Mouse (Mus musculus) neural tube, embryonic 14.5 days (tissue): ENCODE results near the gene Rfc1. TPM values are rescaled to one million over a fixed set of nuclear protein-coding genes. Genes with fewer than 3 reads are reported as not detected.

Experiments
- ATAC-seq: fragments of 200-750 bp; cut with Nextera tagmentation; 2 replicates; pipeline ENCODE4 v1.8.0; 2017; ENCODE audit warnings: low read depth, mild to moderate bottlenecking, moderate TSS enrichment, moderate library complexity
- H3K27ac ChIP-seq: fragments of 300-500 bp; sonication (generic); 2 replicates; pipeline ENCODE4 v1.5.1; 2014; ENCODE audit warnings: low read depth, mild to moderate bottlenecking, control low read depth, low read length, moderate library complexity, mixed read lengths
- H3K27me3 ChIP-seq: fragments of 300-500 bp; sonication (generic); 2 replicates; pipeline ENCODE4 v1.6.1; 2014; ENCODE audit warnings: low read length; ENCODE audit not compliant: control insufficient read depth, insufficient read depth
- H3K36me3 ChIP-seq: fragments of 300-500 bp; sonication (generic); 2 replicates; pipeline ENCODE4 v1.6.1; 2014; ENCODE audit warnings: low read length, mixed read lengths; ENCODE audit not compliant: control insufficient read depth, insufficient read depth
- H3K4me1 ChIP-seq: fragments of 300-500 bp; sonication (generic); 2 replicates; pipeline ENCODE4 v1.6.1; 2014; ENCODE audit warnings: low read length; ENCODE audit not compliant: control insufficient read depth, insufficient read depth
- H3K4me2 ChIP-seq: fragments of 300-500 bp; sonication (generic); 2 replicates; pipeline ENCODE4 v1.6.1; 2014; ENCODE audit warnings: mild to moderate bottlenecking, low read depth, low read length, control low read depth
- H3K4me3 ChIP-seq: fragments of 300-500 bp; sonication (generic); 2 replicates; pipeline ENCODE4 v1.5.1; 2014; ENCODE audit warnings: low read depth, low read length, control low read depth, mixed read lengths
- H3K9ac ChIP-seq: fragments of 300-500 bp; sonication (generic); replicated peaks from 2 replicates; pipeline ENCODE4 v1.6.1; 2014; ENCODE audit warnings: low read depth, mild to moderate bottlenecking, control low read depth, low read length, mixed read lengths
- H3K9me3 ChIP-seq: fragments of 300-500 bp; sonication (generic); 2 replicates; pipeline ENCODE4 v1.6.1; 2016; ENCODE audit warnings: low read length; ENCODE audit not compliant: control insufficient read depth
- WGBS: fragments of 180-500 bp; shearing (Covaris S2); extraction: QIAGEN DNeasy Blood & Tissue Kit; methylation state at CpG from one replicate; pipeline ENCODE4 v1.1.7; 2014; 5-methylcytosine and 5-hydroxymethylcytosine counted together
- polyA plus RNA-seq: library from polyadenylated mRNA; unstranded; fragments of >200 nt; fragmentation: Nextera tagmentation; extraction: Ambion mirVana; gene quantifications from 2 replicates; pipeline ENCODE4 v1.2.1, GENCODE M21; 2014

The Rfc1 gene
- polyA plus RNA-seq = 26.5 and 31.7 TPM in 2 replicates

DNA sequence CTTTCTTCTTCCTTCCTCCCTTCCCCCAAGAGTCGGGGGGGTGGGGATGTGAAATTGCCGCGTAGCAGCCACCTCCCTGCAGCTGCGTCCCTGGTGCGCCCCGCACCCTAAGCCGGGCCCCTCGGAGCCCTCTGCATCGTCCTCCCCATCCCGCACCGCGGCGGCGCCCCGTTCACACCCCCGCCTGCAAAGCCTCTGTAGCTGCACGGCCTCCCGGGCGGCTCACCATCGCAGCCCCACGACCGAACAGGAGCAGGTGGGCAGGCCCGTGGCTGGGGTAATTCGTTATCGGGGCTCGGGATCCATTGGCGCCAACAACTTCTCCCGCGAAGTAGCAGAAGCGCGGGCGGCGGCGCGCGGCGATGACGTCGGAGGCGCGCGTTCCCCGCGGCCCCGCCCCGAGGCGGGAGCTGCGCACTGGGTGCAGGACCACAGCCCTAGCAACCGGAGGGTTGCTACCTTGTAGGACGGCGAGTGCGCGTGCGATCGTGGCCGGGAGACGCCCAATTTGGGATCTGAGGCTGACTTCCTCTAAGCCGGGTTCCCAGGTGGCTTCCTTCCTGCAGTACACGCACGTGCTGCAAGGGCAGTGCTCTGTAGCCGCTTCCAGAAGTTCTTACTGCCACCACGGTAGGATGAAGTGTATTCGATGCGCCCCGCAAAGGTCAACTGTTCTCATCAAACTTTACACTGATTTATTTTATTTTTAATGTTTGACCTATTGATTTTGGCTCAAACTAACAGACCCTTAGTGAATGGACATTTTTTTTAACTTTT, at the start of gene Rfc1:
Rfc1 (minus strand) TSS at position 373 of the 777 bp plus-strand sequence.
- ATAC-seq = peak; percentile 99
- WGBS = under 1% methylated on average over 65 of the region's 65 CpGs
- Histone ChIP-seq H3K4me1 (peaks cover 4% of the 10 kb centered on the region; the same call in 1 of the 2 replicates), H3K4me3 (peak within 1 kb of the TSS; percentile 88), H3K9me3 (no peaks in the 10 kb centered on the region), H3K9ac (peak within 1 kb of the TSS; percentile 70), H3K36me3 (no peaks in the 10 kb centered on the region), H3K27me3 (no peaks in the 10 kb centered on the region), H3K4me2 (peak within 1 kb of the TSS; percentile 76), H3K27ac (peak within 1 kb of the TSS; percentile 66)

DNA sequence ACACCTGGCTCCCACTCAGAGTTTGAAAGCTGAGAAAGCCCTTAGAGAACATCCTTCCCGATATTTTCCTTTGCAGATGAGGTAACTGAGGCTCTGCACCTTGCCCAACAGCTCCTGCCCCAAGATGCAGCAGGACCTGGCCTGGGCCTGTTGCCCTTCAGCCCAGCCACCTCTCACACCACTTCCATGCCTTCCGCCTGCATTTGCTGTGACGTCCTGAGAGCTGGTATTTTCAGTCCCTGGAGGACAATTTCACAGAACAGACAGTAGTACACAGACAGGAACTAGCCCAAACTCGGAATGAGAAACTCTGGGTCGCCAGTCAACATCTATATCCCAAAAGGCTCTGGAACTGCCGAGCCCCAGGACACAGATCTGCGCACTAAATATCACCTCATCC, 39.3 kb upstream of the Rfc1 start:
- H3K4me1 ChIP-seq = no peaks in the 10 kb centered on the region
- no peak overlapping the region for H3K4me3 ChIP-seq
- ATAC-seq = no peak
- 82% methylated on average over 7 of the region's 7 CpGs for WGBS
- H3K9me3 ChIP-seq = no peaks in the 10 kb centered on the region
- no peaks in the 10 kb centered on the region for H3K36me3 ChIP-seq
- H3K4me2 ChIP-seq = no peak overlapping the region
- H3K27me3 ChIP-seq = no peaks in the 10 kb centered on the region
- H3K27ac ChIP-seq = no peak overlapping the region
- H3K9ac ChIP-seq = no peak overlapping the region

DNA sequence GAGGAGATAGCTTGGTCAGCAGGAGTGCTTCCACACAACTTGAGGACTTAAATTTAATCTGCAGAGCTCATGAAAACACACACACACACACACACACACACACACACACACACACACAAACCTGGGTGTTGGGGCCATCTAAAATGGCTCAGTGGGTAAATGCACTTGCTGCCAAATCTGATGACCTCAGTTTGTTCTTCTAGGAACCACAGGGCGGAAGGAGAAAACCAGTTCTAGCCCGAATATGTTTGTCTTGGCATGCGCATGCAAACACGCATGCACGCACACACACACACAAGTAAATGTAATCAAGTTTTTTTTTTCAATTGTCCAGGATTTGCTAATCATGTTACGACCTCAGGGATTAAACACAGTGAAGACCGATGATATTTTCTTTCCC, 36.1 kb upstream of the Rfc1 start:
- H3K36me3 ChIP-seq = no peaks in the 10 kb centered on the region
- no peak overlapping the region for H3K9ac ChIP-seq
- H3K27ac ChIP-seq = no peak overlapping the region
- WGBS = 96% methylated on average over 7 of the region's 7 CpGs
- ATAC-seq = no peak
- no peak overlapping the region for H3K4me2 ChIP-seq
- H3K9me3 ChIP-seq = no peaks in the 10 kb centered on the region
- H3K4me3 ChIP-seq = no peak overlapping the region
- H3K27me3 ChIP-seq = no peaks in the 10 kb centered on the region
- H3K4me1 ChIP-seq = no peaks in the 10 kb centered on the region

DNA sequence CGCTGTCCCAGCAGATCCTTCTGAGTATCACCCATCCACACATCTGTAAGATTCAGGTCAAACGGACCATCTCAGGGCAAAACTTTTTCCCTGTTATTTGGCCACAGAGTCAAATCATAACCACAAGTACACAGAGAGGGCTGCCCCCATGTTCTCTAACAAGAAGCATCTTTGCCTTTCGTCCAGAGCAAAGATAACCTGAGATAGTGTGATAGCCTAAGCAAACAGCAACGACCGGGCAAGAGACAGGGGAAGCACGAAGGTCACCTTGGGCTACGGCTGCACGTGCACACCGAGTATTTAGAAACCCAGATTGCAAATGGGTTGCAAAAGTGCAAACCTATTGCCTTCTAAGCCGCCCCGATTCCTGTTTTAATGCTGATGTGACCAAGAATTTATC, 32.4 kb upstream of the Rfc1 start:
- Histone ChIP-seq H3K4me2 (no peak overlapping the region), H3K9ac (no peak overlapping the region), H3K4me1 (no peaks in the 10 kb centered on the region), H3K4me3 (no peak overlapping the region), H3K36me3 (no peaks in the 10 kb centered on the region), H3K27ac (no peak overlapping the region), H3K27me3 (no peaks in the 10 kb centered on the region), H3K9me3 (no peaks in the 10 kb centered on the region)
- no peak for ATAC-seq
- WGBS = 95% methylated on average over 11 of the region's 11 CpGs

DNA sequence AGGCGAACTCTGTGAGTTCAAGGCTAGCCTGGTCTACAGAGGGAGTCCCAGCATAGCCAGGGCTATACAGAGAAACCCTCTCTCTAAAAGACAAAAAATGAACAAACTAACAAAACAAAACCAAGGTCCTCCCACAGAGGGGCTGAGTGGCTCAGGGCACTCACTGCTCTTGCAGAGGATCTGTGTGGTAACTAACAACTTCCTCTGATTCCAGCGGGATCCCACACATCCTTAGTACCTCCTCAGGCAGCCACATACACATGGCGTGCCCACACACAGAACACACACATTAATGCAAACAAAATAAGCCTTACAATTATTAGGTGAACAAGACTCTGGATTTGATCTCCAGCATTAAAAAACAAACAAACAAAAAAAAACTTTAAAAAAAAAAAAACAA, 22.3 kb upstream of the Rfc1 start:
- no peak for ATAC-seq
- Histone ChIP-seq H3K4me3 (no peak overlapping the region), H3K4me2 (no peak overlapping the region), H3K27me3 (no peaks in the 10 kb centered on the region), H3K9ac (no peak overlapping the region), H3K36me3 (no peaks in the 10 kb centered on the region), H3K4me1 (no peaks in the 10 kb centered on the region), H3K9me3 (no peaks in the 10 kb centered on the region), H3K27ac (no peak overlapping the region)
- 88% methylated on average over 3 of the region's 3 CpGs for WGBS

DNA sequence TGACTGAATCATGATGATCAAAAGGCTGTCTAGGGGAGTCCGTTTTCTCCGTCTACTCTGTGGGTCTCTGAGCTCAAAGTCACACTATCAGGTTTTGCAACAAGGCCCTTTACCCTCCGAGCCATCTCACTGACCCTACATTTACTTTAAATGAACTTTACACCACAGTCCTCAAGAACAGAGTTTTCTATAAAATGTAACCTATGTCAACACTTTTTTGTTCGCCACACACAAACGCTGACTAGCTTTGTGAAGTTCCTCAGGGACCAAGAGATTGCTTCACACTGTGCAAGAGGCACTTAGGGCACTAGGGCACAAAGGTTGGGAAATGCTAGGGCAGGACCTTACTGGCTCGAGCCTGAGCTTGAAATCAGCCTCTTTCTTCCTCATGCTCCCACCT, 21.4 kb upstream of the Rfc1 start:
- Histone ChIP-seq H3K9me3 (no peaks in the 10 kb centered on the region), H3K4me1 (no peaks in the 10 kb centered on the region), H3K9ac (no peak overlapping the region), H3K27ac (no peak overlapping the region), H3K4me3 (no peak overlapping the region), H3K4me2 (no peak overlapping the region), H3K36me3 (no peaks in the 10 kb centered on the region), H3K27me3 (no peaks in the 10 kb centered on the region)
- no peak for ATAC-seq
- WGBS = 85% methylated on average over 6 of the region's 6 CpGs

DNA sequence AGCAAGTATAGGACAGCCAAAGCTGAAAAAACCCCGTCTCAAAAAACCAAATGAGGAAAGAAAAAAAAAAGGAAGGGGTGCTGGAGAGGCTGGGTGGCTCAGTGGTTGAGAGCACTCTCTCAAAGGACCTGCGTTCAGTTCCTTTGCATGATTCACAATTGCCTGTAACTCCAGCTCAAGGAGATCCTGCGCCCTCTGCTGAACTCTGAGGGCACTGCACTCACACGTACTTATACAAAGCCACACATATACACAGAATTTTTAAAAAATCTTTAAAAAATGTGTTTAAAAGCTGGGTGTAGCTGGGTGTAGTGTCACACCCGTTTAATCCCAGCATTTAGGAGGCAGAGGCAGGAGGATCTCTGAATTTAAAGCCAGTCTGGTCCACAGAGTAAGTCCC, 19.5 kb upstream of the Rfc1 start:
- ATAC-seq = no peak
- Histone ChIP-seq H3K4me2 (no peak overlapping the region), H3K36me3 (no peaks in the 10 kb centered on the region), H3K27me3 (no peaks in the 10 kb centered on the region), H3K9me3 (no peaks in the 10 kb centered on the region), H3K27ac (no peak overlapping the region), H3K4me3 (no peak overlapping the region), H3K4me1 (no peaks in the 10 kb centered on the region), H3K9ac (no peak overlapping the region)
- WGBS = 85% methylated on average over 5 of the region's 5 CpGs

DNA sequence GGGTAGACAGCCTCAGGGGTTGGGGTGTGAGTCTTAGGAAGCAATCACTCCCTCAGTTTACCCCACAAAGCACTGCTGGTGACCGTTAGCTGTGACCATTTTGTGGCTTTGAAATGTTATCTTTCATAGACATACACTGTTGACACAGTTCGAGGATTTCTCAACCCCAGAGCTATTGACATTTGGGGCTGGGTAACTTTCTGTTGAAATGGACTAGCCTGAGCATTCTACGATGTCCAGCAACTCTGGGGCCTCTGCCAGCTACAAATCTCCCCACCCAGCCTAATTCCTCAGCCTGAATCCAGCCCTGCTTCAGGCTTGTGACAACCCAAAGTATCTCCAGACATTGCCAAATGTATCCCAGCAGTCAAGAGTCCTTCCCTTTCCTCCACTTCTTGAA, 18.6 kb upstream of the Rfc1 start:
- Histone ChIP-seq H3K4me2 (no peak overlapping the region), H3K4me3 (no peak overlapping the region), H3K9me3 (no peaks in the 10 kb centered on the region), H3K27ac (no peak overlapping the region), H3K4me1 (no peaks in the 10 kb centered on the region), H3K9ac (no peak overlapping the region), H3K27me3 (no peaks in the 10 kb centered on the region), H3K36me3 (no peaks in the 10 kb centered on the region)
- 81% methylated on average over 3 of the region's 3 CpGs for WGBS
- ATAC-seq = no peak

DNA sequence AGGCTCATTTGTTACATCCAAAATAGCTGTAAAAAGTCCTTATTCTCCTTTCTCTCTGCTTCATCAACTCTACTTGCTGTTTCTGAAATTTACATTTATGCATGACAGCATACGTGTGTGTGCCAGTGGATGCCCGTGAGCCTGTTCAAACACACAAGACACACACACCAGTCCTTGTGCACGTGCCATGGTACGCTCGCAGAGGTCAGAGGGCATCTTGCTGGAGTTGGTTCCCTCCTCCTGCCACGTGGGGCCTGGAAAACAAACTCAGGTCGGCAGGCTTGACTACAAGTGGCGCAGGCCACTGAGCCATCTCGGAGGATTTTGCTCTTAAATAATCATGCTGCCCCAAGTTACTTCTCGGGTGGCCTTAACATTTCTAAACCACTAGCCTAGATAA, 15.0 kb upstream of the Rfc1 start:
- Histone ChIP-seq H3K4me2 (no peak overlapping the region), H3K9me3 (no peaks in the 10 kb centered on the region), H3K36me3 (no peaks in the 10 kb centered on the region), H3K9ac (no peak overlapping the region), H3K27ac (no peak overlapping the region), H3K4me1 (no peaks in the 10 kb centered on the region), H3K27me3 (no peaks in the 10 kb centered on the region), H3K4me3 (no peak overlapping the region)
- no peak for ATAC-seq
- WGBS = 69% methylated on average over 10 of the region's 10 CpGs
